In genomic region chr5:100587136-100587535, GRCm38 (mm10) we compare ENCODE assay signal across 22 mouse cellular contexts. TPM values are rescaled to one million over a fixed set of nuclear protein-coding genes. Genes with fewer than 3 reads are reported as not detected.
DNase-seq lines count a peak whose midpoint lies in the region; ATAC-seq and TF ChIP-seq lines count a peak whose summit lies in the region.
"Had no signal": no experiment of that assay in that cellular context is flagged by ENCODE, and none has a peak within 500 bp of the region (broad histone marks: within the 10 kb centered on the region; RNA-seq: fewer than 3 reads in every experiment).

No protein-coding gene starts in this region.

- no peak for TF ChIP-seq POLR2A in spleen, adult 2 months (IDR thresholded peaks at IDR 0.05; ENCODE audit: low read depth, low read length)
- TF ChIP-seq POLR2A in small intestine, adult 2 months (IDR thresholded peaks at IDR 0.05; ENCODE audit: low read depth, low read length): no peak

- ATAC-seq in forebrain, postnatal 0 days: no peak
- ATAC-seq: forebrain, embryonic 14.5 days; hindbrain, postnatal 0 days had no signal

- H3K4me3 ChIP-seq in gastrocnemius, adult 2 months: no peak overlapping the region
- no peak overlapping the region for H3K4me3 ChIP-seq in spleen, adult 2 months (ENCODE audit: extremely low read depth, insufficient read depth, insufficient read length)
- no peak overlapping the region for H3K4me3 ChIP-seq in small intestine, adult 2 months (ENCODE audit: low read depth, low read length)
- H3K4me3 ChIP-seq in forebrain, postnatal 0 days (ENCODE audit: low read depth, low read length): no peak overlapping the region
- H3K4me3 ChIP-seq: embryonic facial prominence, embryonic 12.5 days; embryonic facial prominence, embryonic 15.5 days; heart, embryonic 12.5 days; heart, embryonic 15.5 days had no signal

- H3K9ac ChIP-seq in forebrain, postnatal 0 days: no peak overlapping the region
- H3K9ac ChIP-seq: embryonic facial prominence, embryonic 12.5 days; embryonic facial prominence, embryonic 15.5 days; heart, embryonic 12.5 days; heart, embryonic 15.5 days; hindbrain, embryonic 14.5 days had no signal

- no peak for DNase-seq in gastrocnemius, adult 2 months
- no peak for DNase-seq in gastrocnemius, postnatal 36 days
- DNase-seq in spleen, adult 2 months (ENCODE audit: low read depth in 1 of 2, low spot score in 2 of 2): no peak
- DNase-seq in spleen, adult 18-20 months: no peak
- no peak for DNase-seq in forebrain, postnatal 0 days
- DNase-seq: adrenal gland, adult 2 months; adrenal gland, postnatal 14 days; cerebellum, adult 11 months; cerebellum, adult 2 months; cerebellum, adult 9-11 months; cerebellum, postnatal 25 days; gastrocnemius, postnatal 10 days; heart, postnatal 10 days; heart, postnatal 36 days had no signal

- H3K36me3 ChIP-seq in spleen, adult 2 months (ENCODE audit: control insufficient read depth, insufficient read depth, low read length): no peaks in the 10 kb centered on the region
- H3K36me3 ChIP-seq in small intestine, adult 2 months (ENCODE audit: control insufficient read depth, insufficient read depth, low read length): no peaks in the 10 kb centered on the region
- no peaks in the 10 kb centered on the region for H3K36me3 ChIP-seq in forebrain, postnatal 0 days (ENCODE audit: insufficient read depth)
- H3K36me3 ChIP-seq: embryonic facial prominence, embryonic 12.5 days; embryonic facial prominence, embryonic 15.5 days; heart, embryonic 12.5 days; heart, embryonic 15.5 days had no signal

- H3K9me3 ChIP-seq in forebrain, postnatal 0 days (ENCODE audit: low read length): no peaks in the 10 kb centered on the region
- H3K9me3 ChIP-seq: embryonic facial prominence, embryonic 12.5 days; embryonic facial prominence, embryonic 15.5 days; heart, embryonic 15.5 days had no signal

- no peak overlapping the region for H3K4me2 ChIP-seq in forebrain, postnatal 0 days (ENCODE audit: low read depth)
- H3K4me2 ChIP-seq: embryonic facial prominence, embryonic 12.5 days; embryonic facial prominence, embryonic 15.5 days; heart, embryonic 12.5 days; heart, embryonic 15.5 days; hindbrain, embryonic 14.5 days had no signal

- H3K27ac ChIP-seq in gastrocnemius, adult 2 months: 0 out of 2 replicates have a peak overlapping the region, but pooled peaks have one; percentile 7
- 0 out of 2 replicates have a peak overlapping the region, but pooled peaks have one; percentile 29 for H3K27ac ChIP-seq in spleen, adult 2 months (ENCODE audit: insufficient read depth, low read length)
- H3K27ac ChIP-seq in small intestine, adult 2 months (ENCODE audit: insufficient read depth, low read depth, low read length): peak overlapping the region; percentile 77
- no peak overlapping the region for H3K27ac ChIP-seq in forebrain, postnatal 0 days (ENCODE audit: low read depth, low read length)
- H3K27ac ChIP-seq: embryonic facial prominence, embryonic 12.5 days; embryonic facial prominence, embryonic 15.5 days; heart, embryonic 15.5 days; hindbrain, embryonic 14.5 days; hindbrain, postnatal 0 days had no signal

- H3K27me3 ChIP-seq in spleen, adult 2 months (ENCODE audit: control insufficient read depth, insufficient read depth, low read length): no peaks in the 10 kb centered on the region
- H3K27me3 ChIP-seq in small intestine, adult 2 months (ENCODE audit: control insufficient read depth, insufficient read depth, low read length): no peaks in the 10 kb centered on the region
- no peaks in the 10 kb centered on the region for H3K27me3 ChIP-seq in forebrain, postnatal 0 days (ENCODE audit: insufficient read depth, low read length)
- H3K27me3 ChIP-seq: embryonic facial prominence, embryonic 12.5 days; embryonic facial prominence, embryonic 15.5 days; heart, embryonic 12.5 days; heart, embryonic 15.5 days had no signal

- TF ChIP-seq CTCF in gastrocnemius, adult 2 months (IDR thresholded peaks at IDR 0.05): no peak
- no peak for TF ChIP-seq CTCF in spleen, adult 2 months (IDR thresholded peaks at IDR 0.05; ENCODE audit: extremely low read depth, insufficient read depth, insufficient read length, insufficient replicate concordance)
- no peak for TF ChIP-seq CTCF in small intestine, adult 2 months (IDR thresholded peaks at IDR 0.05; ENCODE audit: extremely low read depth, insufficient read length, insufficient replicate concordance, low read depth, low read length)
- no peak for TF ChIP-seq CTCF in forebrain, postnatal 0 days (IDR thresholded peaks at IDR 0.05; ENCODE audit: low read depth)

- peaks cover 30% of the 10 kb centered on the region for H3K4me1 ChIP-seq in spleen, adult 2 months (ENCODE audit: control insufficient read depth, insufficient read depth, insufficient read length)
- peaks cover 23% of the 10 kb centered on the region for H3K4me1 ChIP-seq in small intestine, adult 2 months (ENCODE audit: control insufficient read depth, insufficient read depth, insufficient read length, low read length)
- H3K4me1 ChIP-seq in forebrain, postnatal 0 days (ENCODE audit: insufficient read depth): no peaks in the 10 kb centered on the region
- H3K4me1 ChIP-seq: embryonic facial prominence, embryonic 12.5 days; embryonic facial prominence, embryonic 15.5 days; heart, embryonic 12.5 days; heart, embryonic 15.5 days had no signal

- 76% methylated on average over 7 of the region's 7 CpGs for WGBS in spleen, adult 2 months
- WGBS in small intestine, adult 2 months: 21% methylated on average over 7 of the region's 7 CpGs
- 92% methylated on average over 7 of the region's 7 CpGs for WGBS in forebrain, postnatal 0 days

- intact Hi-C loops in gastrocnemius, adult 2 months (cut with DNase I): no loop called here
- intact Hi-C loops in gastrocnemius, postnatal 36 days (cut with DNase I): no loop called here

RNA-seq across cellular contexts. Expression of gene Plac8, which starts 15.1 kb away (rescaled TPM):
- not detected for total RNA-seq in gastrocnemius, adult 2 months (2021)
- not detected for total RNA-seq in gastrocnemius, postnatal 36 days (2021)
- polyA plus RNA-seq in spleen, adult 2 months (2012; rRNA removed): 322 and 350 TPM in 2 replicates
- polyA plus RNA-seq in small intestine, adult 2 months (2012; rRNA removed): 1,430 and 1,806 TPM in 2 replicates
- total RNA-seq in forebrain, postnatal 0 days (2014; rRNA removed): 0.38 and 3.5 TPM in 2 replicates
- polyA plus RNA-seq in forebrain, postnatal 0 days (2015; fragmentation: Nextera tagmentation; extraction: Ambion mirVana): 1.5 and 2.0 TPM in 2 replicates
